Mouse (Mus musculus) R1 (cell line): ENCODE data around the gene Cd59b.

Source experiments
- DNase-seq: peaks from one replicate; pipeline ENCODE4 v3.0.0-alpha.2; 2018; ENCODE audit warnings: low read depth, low spot score

The Cd59b gene

GRCm38 (mm10) chr2:104069704-104070185, at the start of gene Cd59b:
Gene Cd59b (plus strand): TSS chr2:104069849.
- DNase-seq = peak; percentile 80

- DNase-seq = no peak
These were observed 46.6 kb upstream of the Cd59b start for GRCm38 (mm10) chr2:104023096-104023495.

GRCm38 (mm10) chr2:104024656-104025055, 45.0 kb upstream of the Cd59b start:
- DNase-seq = no peak

- peak; percentile 83 for DNase-seq
These were observed 42.1 kb upstream of the Cd59b start, which contains the start of gene Fbxo3 for GRCm38 (mm10) chr2:104027458-104028138. Gene Fbxo3 (plus strand): TSS chr2:104027721.

- no peak for DNase-seq
These were observed 41.4 kb upstream of the Cd59b start, which contains the start of gene 4931422A03Rik for GRCm38 (mm10) chr2:104028139-104028723. Gene 4931422A03Rik (minus strand): TSS chr2:104028361.

- DNase-seq = no peak
These were observed 40.6 kb upstream of the Cd59b start for GRCm38 (mm10) chr2:104029074-104029473.

GRCm38 (mm10) chr2:104030381-104030780, 39.3 kb upstream of the Cd59b start:
- DNase-seq = no peak

- DNase-seq = peak; percentile 63
These were observed 37.6 kb upstream of the Cd59b start for GRCm38 (mm10) chr2:104032056-104032455.

- peak; percentile 75 for DNase-seq
These were observed 34.7 kb upstream of the Cd59b start for GRCm38 (mm10) chr2:104034832-104035472.

GRCm38 (mm10) chr2:104035595-104035994, 34.1 kb upstream of the Cd59b start:
- DNase-seq = no peak

- DNase-seq = no peak
These were observed 33.3 kb upstream of the Cd59b start for GRCm38 (mm10) chr2:104036316-104036715.

GRCm38 (mm10) chr2:104038236-104038635, 31.4 kb upstream of the Cd59b start:
- no peak for DNase-seq

- DNase-seq = no peak
These were observed 28.0 kb upstream of the Cd59b start for GRCm38 (mm10) chr2:104041632-104042031.

GRCm38 (mm10) chr2:104042766-104043165, 26.9 kb upstream of the Cd59b start:
- DNase-seq = no peak

GRCm38 (mm10) chr2:104043624-104044478, 25.8 kb upstream of the Cd59b start:
- DNase-seq = no peak

GRCm38 (mm10) chr2:104044479-104045080, 25.1 kb upstream of the Cd59b start:
- no peak for DNase-seq

GRCm38 (mm10) chr2:104058381-104058780, 11.3 kb upstream of the Cd59b start:
- no peak for DNase-seq

- DNase-seq = no peak
These were observed 10.7 kb upstream of the Cd59b start for GRCm38 (mm10) chr2:104058954-104059353.

- DNase-seq = no peak
These were observed 9.9 kb upstream of the Cd59b start for GRCm38 (mm10) chr2:104059786-104060185.

- no peak for DNase-seq
These were observed 8.7 kb upstream of the Cd59b start for GRCm38 (mm10) chr2:104060996-104061395.

GRCm38 (mm10) chr2:104062665-104063064, 7.0 kb upstream of the Cd59b start:
- DNase-seq = no peak
